Mouse (Mus musculus) stomach, postnatal 0 days (tissue): Measurements from ENCODE around the gene Aamp.

ENCODE experiments used
- CTCF ChIP-seq: IDR thresholded peaks from 2 replicates; pipeline ENCODE4 v1.5.1; 2016; ENCODE audit warnings: antibody characterized with exemption, low read depth, mild to moderate bottlenecking, moderate library complexity
- EP300 ChIP-seq: optimal IDR thresholded peaks from 2 replicates; pipeline ENCODE3; 2016; ENCODE audit warnings: antibody characterized with exemption

DNA sequence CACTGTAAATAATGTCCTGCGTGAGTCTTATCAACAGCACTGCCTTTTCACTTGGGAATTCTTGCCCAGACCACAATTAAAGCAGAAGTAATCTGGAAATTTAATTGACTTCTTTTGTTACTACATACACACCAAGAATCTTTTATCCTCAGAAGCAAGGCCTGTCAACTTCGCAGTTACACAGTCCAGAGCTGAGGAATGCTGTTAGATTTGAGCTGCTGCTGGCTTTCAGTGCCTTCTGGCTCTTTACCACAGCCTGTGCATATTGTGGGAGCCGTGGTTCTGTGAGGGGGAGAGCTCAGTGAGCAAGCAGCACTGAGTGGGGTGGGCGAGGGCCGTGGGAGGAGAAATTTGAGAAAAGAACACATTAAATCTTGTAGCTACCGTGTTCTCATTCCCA, 44.2 kb downstream of the Aamp start:
- no peak for TF ChIP-seq EP300
- no peak for TF ChIP-seq CTCF
